Mouse (Mus musculus) thymus, adult 2 months (tissue): ENCODE measurements around the gene Fzd7.

Experiments used
- CTCF ChIP-seq: fragments of 200-500 bp; IDR thresholded peaks from 2 replicates; pipeline ENCODE4 v1.5.1; 2012; ENCODE audit warnings: mild to moderate bottlenecking, control low read depth, low read length, moderate library complexity, borderline replicate concordance; ENCODE audit not compliant: control insufficient read depth, poor library complexity, insufficient read depth; ENCODE audit errors: extremely low read depth
- POLR2A ChIP-seq: fragments of 200-500 bp; IDR thresholded peaks from 2 replicates; pipeline ENCODE4 v1.6.1; 2012; ENCODE audit warnings: mild to moderate bottlenecking, low read length, control low read depth, moderate library complexity; ENCODE audit not compliant: control insufficient read depth, poor library complexity, insufficient read depth; ENCODE audit errors: extremely low read depth

DNA sequence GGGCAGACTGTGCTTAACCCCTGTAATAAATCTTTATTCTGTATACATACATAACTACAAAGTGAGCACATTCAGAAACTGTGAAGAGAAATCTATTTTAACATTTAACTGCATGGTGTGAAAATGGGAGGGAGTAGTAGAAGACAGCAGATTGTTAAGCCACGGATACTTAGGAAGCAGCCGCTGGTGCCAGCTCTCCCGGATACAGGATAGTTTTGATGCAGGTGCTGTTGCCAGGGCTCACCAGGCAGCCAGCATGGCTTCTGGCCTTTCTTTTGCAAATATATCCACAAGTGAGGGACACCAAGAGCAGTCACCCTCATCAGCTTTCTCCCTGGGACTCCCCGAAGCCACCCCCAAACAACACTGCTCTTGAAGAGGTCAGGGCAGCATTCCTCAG is 13.1 kb upstream of the Fzd7 start:
- TF ChIP-seq CTCF (no peak), POLR2A (no peak)
